Mouse (Mus musculus) thymus, postnatal 0 days (tissue): ENCODE data around the gene Tfdp2. TPM values are rescaled to one million over a fixed set of nuclear protein-coding genes. Genes with fewer than 3 reads are reported as not detected.
"Not testable (repeated sequence)": the region's sequence is repeated elsewhere in the genome, so short reads cannot be mapped to it uniquely, and the experiment has no call there.

Source experiments
- DNase-seq: peaks from one replicate; pipeline ENCODE4 v3.0.0-alpha.2; 2015; ENCODE audit warnings: low spot score
- polyA plus RNA-seq: library from polyadenylated mRNA; unstranded; fragments of >200 nt; fragmentation: Nextera tagmentation; extraction: Ambion mirVana; gene quantifications from 2 replicates; pipeline ENCODE4 v1.2.1, GENCODE M21; 2015

The Tfdp2 gene
- polyA plus RNA-seq: 47.5 and 59.7 TPM in 2 replicates

DNA sequence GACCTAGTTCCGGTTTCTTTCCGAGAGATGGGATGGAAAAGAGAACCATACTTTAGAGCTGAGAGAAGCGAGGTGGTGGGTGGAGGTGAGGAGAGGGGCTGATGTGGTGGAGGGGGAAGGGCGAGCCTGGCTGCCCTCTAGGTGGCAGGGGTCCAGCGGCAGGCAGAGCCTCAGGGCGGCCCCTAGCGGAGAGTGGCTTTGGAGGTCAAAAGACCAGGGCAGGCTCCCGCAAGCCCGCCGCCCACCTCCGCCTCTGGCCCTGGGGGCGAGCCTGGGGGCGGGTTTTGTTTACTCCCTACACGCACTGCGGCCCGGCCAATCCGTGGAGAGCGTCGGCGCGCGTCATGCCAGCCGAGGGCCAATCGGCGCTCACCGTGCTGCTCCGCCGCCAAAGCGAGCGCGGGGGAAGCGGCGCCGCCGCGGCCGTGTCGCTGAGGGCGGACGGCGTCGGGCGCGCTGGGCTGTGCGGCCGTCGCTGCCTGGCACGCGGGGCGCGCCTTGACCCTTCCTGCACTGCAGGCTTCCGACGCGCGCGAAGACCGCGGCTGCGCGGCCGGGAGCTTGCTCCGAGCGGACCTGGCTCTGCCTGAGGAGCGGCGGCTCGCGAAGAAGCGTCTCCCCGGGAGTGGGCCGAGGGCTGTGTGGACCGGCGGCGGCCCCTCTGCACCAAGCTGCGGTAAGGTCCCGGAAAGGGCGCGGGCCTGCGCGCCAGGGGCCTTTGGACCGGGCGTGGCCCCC is at the start of gene Tfdp2:
Tfdp2 (plus strand) TSS at position 391 of the 738 bp plus-strand sequence.
- DNase-seq: peak; percentile 93

DNA sequence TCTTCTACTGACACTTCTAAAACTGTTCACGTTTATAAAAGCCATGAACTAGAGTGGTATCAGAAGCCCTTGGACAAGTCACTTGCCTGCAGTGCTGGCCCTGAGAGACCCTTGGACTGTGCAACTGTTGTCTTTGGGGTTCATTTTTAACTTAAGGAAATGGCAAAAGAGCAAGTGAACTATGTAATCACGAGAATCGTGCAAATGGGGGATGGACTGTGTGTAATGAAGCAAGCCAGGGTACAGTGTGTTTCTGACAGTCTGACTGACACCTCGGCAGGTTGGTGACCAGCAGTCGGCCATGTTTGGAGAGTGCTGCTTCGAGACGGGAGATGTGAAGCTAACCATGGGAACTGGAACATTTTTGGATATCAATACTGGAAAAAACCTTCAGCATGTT is 43.3 kb upstream of the Tfdp2 start:
- DNase-seq: no peak

DNA sequence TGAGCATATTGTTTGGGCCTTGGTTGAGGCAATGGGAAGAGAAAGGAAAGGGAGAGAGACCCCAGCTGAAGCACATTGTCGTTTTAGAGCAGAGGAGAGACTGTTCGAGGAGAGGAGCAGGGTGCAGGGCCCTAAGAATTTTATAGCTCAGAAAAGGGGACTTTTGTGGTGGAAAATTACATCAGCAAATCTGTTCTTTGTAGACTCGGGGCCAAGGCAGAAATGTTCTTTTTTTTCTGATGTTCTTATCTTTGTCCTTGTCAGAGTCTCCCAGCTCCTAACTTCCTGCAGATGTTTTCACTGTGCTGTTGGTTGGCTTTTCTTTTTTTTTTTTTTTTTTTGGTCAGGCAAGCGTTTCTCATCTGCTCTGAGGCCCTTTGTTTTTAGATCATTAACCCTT is 37.6 kb upstream of the Tfdp2 start:
- peak; percentile 48 for DNase-seq

DNA sequence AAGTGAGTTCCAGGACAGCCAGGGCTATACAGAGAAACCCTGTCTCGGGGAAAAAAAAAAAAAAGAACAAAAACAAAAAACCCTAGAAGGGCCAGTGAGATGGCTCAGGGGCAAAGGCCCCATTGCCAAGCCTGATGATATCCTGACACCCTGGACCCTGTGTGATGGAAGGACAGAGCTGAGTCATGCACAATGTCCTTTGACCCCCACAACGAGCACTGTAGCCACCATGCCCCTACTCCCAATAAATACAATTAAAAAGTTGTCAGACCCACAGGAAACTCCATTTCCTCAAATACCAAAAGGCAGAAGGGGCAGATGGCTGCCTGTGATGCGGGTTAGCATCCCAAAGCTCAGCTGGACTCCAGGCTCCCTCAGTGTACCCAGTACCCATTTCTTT is 37.0 kb upstream of the Tfdp2 start:
- DNase-seq: no peak

DNA sequence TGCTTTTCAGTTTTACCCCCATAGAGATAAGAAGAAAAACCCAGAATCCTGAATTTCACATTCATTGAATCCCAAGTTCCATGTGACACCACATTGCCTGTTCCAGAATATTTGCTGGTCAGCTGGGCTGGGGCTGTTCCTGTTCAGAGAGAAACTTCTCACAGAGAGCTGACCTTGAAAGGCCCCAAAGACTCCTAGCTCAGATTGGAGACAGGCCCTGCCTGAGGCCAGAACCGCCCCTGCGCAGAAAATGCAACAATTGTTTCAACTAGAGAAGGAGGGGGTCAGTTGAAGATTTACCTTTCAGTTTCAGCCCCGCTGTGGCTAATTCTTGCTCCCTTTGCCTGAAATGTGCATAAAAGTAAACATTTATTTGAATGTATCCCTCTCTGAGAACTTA is 35.3 kb upstream of the Tfdp2 start:
- no peak for DNase-seq

DNA sequence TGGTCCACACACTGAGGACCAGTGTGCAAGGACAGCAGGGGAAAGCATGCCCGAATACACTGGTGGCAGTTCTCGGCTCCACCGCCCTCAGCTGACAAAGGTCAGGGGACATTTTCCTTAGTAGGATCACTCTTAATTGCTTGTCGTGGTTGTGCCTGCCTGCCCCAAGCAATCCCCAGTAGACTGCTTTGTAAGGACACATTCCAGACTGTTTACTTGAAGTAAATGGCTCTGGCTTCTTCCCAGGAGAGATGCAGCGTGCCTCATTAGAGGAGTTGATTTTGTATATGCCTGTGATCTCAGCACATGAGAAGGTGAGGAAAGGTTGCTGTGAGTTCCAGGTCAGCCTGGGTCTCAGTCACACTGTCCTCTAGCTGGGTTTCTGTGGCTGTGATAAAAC is 33.7 kb upstream of the Tfdp2 start:
- no peak for DNase-seq

DNA sequence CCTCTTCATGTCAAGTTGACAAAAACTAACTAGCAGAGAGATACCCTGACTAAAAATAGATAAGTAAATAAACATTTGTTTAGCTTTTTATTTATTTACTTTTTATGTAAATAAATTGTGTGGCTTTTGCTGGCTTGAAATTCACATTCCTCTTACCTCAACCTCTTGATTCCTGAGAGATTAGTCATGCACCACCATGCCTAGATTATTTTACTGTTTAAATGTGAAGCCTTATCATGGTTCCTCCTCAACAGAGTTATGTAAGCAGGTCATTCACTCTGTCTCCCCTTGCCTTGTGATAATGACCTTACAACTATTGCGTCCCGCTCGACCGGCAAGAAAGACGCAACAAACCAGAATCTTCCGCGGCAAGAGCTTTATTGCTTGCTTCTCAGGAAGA is 32.6 kb upstream of the Tfdp2 start:
- DNase-seq: no peak

DNA sequence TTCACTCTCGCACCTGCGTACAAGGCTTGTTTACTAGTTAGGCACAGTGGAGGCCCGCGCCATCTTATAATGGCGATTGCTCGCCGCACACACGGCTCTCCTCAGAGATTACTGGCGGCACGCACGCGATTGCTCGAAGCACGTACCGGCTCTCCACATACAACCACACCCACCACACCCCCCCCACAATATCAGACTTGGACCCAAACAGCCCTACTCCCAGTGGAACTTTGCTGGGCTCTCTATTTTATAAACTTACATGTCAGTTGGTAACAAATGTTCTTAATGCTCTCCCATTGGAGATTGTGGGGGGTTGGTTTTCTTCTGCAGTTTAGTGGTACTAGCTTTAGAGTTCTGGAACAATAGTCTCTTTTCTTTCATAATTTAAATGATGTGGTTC is 32.1 kb upstream of the Tfdp2 start:
- DNase-seq: not testable (repeated sequence)

DNA sequence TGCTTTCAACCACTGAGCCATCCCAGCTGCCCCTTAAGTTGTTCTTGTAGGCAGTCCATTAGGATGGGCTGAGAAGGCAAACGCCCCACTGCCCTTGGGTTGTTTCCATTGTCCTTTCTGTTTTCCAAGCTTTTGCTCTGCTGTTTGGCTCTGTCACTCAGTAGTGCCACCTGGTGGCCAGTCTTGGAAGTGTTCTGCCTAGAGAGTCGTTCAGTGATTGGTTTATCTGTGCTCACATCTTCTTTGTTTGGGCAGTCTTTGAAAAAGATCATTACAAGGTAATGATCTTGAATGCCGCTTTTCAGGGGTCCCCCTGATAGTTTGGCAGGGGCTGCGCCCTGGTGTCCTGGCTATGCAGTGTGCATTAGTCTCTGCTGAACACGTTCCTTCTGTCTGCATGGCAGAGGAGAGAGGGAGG is 28.9 kb upstream of the Tfdp2 start:
- DNase-seq: peak; percentile 77

DNA sequence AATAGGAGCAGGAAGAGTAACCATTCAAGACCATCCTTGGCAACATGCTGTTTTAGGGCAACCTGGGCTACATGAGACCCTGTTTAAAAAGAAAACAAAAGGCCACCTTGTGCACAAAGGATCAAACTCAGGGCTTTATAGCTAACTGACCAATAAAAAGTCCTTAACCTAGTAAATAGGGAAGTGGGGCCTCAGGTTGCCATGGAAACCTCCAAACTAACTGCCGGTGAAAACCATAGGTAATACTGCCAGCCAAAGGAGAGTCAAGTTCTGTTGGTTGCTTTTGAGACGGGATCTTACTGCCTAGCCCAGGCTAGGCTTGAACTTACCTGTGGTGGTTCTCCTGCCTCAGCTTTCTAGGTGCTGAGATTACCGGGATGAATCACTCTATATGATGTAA is 25.5 kb upstream of the Tfdp2 start:
- DNase-seq: no peak

DNA sequence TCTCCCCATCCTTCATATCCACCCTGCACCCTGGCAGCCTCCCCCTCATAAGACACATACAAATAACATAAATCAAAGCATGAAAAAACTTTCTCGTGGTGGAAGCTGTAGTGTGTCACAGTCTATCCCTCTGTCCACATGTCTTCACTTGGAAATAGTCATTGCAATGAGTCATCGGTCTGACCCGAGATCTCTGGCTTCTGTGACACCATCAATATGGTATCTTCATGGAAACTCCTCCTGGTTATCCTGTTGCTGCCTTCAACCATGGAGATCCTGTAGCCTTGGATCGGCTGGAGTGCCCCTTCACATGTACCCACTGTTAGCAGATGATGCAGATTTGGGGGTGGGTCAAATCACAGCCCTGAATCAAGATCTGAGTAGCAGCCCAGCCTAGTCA is 11.2 kb upstream of the Tfdp2 start:
- no peak for DNase-seq

DNA sequence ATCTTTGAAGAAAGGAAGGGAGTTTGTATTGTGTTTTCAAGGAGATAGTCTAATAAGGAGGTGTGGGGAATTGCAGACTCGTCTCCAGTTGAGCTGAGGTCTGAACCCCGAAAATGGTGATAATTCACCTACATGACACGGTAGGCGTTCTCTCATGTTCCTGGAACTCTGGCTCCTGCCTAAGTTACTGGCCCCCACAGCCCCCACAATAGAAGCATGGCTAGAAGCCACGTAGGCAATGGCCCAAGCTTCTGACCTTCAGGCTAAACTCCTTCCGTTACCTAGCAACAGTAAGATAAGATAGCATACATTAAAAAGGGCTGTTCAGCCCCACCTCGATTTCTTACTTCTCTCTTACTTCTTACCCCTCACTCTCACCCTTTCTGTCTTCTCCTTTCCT is 9.4 kb upstream of the Tfdp2 start:
- no peak for DNase-seq

DNA sequence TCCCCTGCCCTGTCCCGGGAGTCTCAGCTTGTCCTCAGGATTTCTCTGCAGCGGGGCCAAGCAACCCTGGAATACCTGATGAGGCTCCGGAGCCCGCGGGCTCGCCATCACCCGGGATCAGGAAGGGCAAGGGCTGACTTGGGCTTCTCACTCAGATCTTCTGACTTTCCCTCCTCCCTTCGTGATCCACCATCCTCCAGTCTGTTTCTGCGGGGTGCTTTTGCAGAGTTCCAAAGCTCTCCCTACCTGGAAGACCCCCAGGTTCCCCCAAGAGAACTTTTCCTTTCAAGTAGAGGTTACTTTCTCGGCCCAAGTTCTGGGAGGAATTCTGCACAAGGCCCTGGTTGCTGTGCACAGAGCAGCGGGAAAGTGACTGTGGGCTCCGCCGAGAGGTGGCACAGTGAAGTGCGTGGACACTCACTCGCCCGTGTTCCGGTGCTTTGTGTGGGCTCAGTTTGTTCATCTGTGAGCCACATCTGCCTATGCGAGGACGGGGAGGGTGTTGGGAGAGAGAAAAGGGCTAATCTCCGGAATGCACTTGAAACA is 634 bp downstream of the Tfdp2 start:
- DNase-seq: peak; percentile 54

DNA sequence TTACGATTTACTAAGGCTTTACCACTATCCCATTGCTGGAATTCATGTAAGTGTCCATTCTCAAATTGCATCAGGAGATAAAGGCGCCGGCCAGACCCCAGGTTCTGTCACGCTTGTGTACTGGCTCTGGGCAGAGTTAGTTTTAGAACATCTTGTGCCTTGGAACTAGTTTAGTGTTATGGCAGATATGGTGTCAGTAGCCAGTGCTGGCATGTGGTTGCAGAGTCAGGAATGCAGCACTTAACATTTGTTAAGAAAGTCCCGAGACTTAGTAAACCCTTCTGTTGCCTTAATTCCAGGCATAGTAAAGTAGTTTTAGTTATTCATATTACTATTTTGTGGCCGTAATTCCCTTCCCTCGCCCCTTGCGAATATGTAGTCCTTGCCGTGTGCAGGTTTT is 1.7 kb downstream of the Tfdp2 start:
- DNase-seq: no peak

DNA sequence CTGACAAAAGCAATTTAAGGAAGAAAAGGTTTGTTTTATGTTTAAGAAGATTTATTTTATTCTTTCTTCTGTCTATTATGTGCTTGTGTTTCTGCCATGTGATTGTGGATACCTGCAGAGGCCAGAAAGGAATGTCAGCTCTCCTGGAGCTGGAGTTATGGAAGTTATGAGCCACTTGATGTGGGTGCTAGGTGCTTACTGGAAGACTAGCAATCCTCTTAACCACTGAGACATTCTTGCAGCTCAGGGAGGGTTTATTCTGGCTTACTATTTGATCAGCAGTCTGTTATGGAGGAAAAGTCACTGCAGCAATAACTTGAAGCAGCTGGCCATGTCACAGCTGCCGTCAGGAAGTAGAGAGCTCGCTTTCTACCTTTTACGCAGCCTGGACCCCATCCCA is 7.6 kb downstream of the Tfdp2 start:
- no peak for DNase-seq

DNA sequence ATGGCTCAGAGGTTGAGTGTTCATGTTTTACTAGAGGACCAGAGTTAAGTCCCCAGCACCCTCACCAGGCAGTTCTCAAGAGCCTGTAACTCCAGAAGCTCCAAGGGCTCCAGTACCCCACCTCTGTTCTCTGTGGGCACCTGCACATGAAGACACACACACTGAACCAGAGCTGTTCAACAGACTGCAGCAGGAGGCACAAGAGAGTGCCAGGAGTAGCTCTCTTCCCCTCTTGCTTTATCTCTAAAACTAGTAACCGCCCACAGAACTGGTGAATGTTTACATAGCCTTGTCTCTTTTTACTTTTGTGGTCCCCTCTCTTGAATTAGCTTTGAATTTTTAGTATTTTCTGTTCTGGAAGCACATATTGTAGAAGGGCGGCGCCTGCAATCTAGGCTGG is 11.4 kb downstream of the Tfdp2 start:
- DNase-seq: no peak

DNA sequence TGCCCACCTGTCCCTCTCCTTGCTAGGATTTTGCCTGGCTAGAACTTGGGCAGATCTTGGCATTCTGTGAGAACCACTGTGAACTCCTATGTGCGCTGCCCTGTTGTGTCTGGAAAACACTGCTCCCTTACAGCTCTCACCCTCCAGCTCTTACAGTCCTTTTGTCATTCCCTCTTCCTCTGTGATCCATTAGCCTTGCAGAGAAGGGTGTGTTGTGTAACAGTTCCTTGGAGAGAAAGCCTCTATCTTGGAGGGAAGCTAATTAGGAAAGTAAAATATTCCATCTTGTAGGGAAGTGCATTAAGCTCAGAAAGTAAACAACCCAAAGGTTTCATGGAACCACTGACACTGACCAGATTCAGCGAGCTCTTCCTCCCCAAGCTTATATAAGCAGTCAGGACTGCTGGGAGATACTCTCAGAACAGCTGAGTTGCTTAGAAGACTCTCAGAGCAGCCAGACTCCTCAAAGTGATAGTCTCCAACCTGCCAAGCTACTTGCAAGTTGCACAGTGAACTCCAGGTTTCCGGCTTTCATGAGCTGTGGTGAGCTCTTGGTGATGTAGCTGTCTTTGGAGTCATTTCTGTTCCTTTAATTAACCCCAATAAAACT is 17.1 kb downstream of the Tfdp2 start:
- DNase-seq: no peak

DNA sequence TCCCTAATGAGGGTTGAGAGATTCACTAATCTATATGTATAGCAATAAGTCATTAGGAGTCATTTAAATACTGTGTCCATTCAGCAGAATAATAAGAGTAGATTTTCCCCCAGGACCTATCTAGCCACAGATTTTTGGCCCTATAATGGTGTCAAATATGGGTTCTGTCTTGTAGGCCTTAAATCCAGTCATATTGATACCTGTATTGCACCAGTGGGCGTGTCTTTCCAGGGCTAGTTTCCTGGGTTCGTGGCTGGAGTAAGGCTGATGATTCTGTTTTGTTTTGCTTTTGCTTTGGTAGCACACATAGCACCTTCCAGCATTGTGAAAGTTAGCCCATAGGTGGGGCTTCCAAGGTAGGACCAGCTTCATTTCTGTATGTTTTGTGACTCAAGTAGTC is 18.1 kb downstream of the Tfdp2 start:
- no peak for DNase-seq

DNA sequence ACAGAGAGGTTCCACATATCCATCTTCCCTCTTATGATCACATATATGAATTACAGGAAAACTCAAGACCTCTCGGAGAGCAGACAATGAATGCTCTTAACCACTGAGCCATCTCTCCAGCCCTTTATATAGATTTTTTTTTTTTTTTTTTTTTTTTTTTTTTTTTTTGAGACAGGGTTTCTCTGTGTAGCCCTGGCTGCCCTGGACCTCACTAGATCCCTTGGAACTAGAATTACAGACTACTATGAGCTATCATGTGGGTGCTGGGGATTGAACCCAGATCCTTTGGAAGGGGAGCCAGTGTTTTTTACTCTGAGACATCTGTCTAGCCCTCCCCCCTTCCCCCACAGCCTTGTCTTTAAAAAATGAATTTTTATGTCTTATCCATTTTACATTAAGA is 21.2 kb downstream of the Tfdp2 start:
- DNase-seq: no peak

DNA sequence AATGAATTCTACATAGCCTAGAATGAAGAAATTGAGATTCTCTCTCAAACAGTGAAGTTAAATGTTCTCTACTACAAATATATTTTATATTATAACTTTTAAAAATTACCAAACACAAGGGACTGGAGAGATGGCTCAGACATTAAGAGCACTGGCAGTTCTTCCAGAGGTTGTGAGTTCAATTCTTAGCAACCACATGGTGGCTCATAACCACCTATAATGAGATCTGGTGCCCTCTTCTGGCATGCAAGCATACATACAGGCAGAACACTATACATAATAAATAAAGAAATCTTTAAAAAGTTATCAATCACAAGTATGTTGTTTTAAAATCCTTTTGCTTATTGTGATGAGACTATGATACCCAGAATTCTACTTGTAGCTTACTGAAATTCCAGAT is 21.7 kb downstream of the Tfdp2 start:
- DNase-seq: no peak

DNA sequence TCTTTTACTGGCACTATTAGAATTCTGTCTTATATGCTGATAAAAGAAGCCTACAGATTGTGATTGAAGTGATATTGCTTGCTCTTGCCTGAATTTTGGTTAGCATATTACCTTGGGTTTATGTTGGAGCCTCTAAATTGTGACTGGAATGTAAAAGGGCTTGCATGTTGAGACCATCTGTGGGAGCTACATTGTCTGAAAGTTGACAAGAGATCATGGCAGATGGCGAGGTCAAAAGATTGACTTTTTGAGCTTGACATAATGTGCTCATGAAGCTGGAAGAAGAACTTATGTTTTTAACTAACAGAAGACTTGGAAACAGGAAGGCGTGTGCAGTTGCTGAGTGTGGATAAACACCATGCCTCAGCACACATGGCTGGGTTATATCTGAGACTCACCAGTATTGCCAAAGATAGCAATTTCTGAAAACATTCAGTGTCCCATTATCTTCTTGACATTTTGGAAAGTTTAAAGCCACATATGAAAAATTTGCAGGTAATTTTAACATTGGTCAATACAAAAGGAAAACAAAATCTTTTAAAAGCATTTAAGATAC is 23.1 kb downstream of the Tfdp2 start:
- no peak for DNase-seq

DNA sequence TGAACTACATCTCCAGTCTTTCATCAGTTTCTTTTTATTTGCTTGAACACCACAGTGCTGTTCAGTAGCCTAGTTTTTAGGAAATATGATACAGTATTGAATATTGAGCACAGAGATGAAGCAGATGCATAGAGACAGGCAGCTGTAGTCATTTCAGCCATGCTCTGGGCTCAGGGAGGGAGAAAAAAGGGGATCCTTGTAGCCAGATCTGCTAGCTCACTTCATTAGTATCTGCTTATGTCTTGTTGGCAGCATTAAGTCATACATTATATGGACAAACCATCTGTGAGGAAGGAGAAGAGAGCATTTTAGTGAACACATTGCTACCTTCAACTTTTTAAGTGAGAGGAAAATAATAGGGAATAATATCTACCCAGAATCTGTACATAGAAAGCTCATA is 24.3 kb downstream of the Tfdp2 start:
- no peak for DNase-seq

DNA sequence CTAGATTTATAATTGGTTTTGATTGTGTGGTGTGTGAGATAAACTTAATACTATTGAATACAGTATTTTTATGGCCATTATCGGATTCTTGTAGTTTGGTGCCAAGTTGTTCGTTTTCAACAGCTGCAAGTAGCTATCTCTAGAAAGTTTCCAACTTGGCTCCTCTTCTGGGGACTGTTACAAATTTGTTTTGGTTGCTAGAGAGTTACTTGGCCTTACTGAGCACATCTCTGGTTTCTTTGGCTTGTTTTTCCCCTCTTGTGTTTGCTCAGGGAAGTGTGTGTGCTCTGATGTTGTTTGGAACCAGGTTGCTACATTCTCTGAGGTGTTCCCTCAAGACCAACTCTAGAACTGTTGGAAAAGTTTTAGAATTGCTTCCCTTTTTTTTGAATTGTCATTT is 27.2 kb downstream of the Tfdp2 start:
- no peak for DNase-seq
